Mouse (Mus musculus) induced T-regulatory cell, adult 2 months (primary cell): Measurements from ENCODE around the gene Slc5a3.
"Not testable (repeated sequence)": the region's sequence is repeated elsewhere in the genome, so short reads cannot be mapped to it uniquely, and the experiment has no call there.

Experiments
- DNase-seq: peaks from one replicate; pipeline ENCODE4 v3.0.0-alpha.2; 2012; ENCODE audit warnings: low read depth

Slc5a3 gene

DNA sequence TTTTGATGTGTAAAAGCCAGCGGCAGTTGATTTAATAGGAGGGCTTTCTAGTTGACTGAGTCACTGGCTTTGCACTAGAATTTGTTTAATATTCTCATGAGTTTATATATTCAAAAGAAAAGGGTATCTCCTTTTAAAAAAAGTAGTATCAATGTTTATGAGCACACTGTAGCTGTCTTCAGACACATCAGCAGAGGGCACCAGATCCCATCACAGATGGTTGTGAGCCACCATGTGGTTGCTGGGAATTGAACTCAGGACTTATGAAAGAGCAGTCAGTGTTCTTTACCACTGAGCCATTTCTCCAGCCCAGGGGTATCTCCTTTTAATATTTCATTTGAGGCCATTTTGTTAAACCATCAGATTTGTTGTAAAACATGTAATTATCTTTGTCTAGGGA is 4.7 kb downstream of the Slc5a3 start:
- DNase-seq = no peak

DNA sequence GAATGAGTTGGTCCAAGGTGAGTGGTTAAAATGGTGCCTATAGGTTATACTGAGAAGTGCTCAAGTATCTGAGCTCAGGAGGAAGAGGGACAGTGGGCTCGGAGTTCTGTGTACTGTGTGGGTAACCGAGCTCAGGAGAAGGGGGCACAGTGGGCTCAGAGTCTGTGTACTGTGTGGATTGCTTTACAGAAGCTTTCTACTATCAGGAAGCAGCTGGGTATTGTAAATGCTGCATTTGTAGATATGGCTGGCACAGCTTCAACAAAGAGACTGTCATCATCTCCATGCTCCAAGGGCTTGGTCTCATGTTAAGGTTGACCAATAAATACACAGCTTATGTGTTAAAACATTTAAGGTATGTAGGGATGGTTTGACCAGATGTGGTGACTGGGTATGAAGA is 6.7 kb downstream of the Slc5a3 start:
- DNase-seq = no peak

DNA sequence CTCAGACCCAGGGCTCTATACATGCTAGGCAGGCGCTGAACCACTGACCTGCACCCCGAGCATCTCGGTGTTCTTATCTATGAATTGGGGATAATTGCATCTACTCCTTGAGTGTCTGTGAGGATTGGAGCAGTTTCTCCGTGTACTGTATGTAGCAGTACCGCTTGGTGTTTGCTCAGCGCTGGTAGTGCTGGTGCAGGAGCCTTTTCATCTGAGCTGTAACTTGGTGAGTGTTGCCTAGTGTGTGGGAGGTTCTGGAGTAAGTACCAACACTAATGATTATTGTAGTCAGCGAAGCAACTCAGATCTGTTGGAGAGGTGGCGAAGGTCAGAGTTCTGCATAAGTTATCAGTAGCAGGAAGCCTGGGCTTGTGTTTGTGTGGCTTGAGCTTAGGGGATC is 12.2 kb downstream of the Slc5a3 start:
- DNase-seq = no peak

DNA sequence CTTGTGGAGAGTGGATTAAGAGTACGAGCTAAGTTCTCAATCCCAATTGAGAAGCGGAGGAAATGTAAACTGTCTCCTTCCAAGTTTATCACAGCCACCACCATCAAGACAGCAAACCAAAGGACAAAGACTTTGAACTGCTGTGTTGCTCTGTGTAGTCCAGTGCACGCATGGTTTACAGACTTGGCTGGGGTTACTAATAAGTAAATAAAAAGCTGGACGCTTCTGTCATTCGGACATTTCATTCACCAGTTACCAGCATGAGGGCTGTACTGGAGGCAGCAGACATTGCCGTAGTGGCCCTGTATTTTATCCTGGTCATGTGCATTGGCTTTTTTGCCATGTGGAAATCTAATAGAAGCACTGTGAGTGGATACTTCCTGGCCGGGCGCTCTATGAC is 18.7 kb downstream of the Slc5a3 start:
- no peak for DNase-seq

DNA sequence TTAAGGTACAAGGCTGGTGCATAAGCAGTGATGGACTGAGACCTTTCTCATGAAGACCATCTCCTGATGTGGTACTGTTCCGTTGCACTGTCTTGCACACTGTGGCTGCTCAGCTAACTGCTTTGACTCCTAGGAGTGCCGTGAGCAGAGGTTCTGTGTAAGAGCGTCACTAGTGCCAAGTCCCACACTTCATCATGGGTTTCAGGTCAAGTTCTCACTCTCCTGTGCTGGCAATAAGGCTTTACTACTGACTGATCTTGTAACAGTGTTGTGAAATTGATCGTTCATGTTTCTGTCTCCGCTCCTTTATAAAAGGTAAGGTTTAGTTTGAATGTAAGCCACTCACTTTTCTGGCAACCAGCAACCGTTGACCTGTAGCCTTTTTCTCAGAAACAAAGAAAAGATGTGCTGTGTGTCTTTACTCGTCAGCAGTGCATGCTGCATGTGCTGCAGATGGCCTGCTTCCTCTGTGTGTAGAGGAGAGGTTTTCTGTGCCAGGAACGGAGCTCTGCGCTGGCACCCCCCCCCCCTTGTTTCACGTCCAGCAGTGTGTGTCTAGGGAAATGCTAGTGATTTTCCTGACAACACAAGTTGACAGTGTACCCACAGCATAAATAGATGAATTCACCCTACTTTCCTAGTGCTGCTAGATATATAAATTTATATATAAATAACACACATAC is 25.8 kb downstream of the Slc5a3 start:
- no peak for DNase-seq

DNA sequence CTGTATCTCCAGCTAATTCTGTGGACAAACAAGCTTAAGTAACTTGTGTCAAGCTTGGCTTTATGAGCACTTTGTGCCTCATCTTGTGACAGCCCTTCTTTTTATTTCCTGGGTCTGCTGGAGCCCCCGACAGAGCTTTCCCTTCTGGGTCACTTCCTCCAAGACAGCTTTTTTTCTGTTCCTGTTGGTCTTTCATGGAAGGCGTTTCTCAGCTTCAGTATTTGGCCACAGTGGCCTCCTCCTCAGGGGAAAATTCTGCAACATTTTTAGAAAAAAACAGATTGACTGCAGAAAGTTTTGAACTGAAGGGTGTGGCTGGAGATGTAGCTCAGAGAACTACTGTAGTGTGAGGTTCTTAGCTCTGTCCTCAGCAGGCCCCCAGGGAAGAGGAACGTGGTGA is 31.1 kb downstream of the Slc5a3 start:
- no peak for DNase-seq

DNA sequence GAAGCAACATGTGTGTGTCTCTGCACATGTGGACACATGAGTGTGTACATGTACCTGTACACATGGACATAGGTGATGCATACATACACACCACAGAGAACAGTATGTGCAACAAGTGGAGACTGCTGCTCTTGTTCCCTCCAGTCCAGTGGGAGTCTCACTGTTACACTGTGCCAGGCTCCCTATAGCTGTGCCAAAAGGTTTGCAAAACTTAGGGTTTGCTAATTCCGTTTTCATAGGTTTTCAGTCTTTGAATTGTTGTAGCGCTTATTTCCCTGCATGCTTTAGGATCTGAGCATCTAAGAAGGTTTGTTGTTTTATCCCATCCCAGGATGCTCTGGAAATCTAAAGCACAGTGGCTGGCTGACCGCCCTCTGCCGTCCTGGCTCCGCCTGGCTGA is 33.8 kb downstream of the Slc5a3 start:
- DNase-seq = no peak

DNA sequence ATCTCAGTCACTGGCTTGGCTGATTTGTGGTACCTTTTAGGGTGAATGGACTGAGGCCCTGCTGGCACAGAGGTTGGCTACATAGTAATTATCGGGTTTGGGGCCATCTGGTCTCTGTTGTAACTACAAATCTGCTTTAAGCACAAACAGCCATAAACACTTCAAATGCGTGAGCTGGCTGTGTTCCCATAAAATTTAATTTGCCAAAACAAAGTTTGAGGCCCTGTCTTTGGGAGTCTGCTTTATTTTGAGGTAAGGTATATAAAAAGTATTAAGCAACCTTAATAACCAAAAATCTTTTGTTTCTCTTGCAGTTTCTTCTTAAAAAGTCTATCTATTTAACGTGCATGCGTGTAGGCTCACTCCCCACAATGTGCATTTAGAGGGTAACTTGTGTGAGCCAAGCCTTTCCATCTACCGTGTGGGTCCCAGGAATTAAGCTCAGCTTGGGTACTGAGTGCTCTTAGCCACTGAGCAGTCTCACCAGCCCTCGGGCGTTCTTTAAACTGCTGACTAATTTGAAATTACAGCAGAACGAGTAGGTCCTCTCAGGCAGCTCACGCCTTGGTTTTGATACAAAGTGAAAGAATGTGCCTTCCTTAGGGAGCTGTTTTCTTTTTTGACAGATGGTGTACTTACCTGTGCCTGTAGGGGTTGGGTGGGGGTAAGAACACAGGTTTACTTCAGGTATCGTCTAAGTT is 40.4 kb downstream of the Slc5a3 start:
- DNase-seq = no peak

DNA sequence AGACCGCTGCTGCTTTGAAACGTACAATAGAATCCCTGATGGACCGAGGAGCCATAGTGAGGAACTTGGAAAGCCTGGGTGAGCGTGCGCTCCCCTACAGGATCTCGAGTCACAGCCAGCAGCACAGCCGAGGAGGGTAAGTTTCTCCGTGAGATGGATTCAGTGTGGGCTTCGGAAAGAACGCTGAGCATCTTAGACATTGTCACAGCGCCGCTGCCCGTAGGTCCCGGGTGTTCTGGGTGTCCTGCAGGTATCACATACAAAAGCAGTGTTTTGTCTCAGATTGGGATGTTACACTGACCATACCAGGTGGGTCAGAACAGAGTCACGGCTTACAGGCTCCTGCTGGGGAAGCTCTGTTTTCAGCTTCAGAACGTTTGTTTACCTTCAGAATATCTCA is 41.5 kb downstream of the Slc5a3 start:
- no peak for DNase-seq

DNA sequence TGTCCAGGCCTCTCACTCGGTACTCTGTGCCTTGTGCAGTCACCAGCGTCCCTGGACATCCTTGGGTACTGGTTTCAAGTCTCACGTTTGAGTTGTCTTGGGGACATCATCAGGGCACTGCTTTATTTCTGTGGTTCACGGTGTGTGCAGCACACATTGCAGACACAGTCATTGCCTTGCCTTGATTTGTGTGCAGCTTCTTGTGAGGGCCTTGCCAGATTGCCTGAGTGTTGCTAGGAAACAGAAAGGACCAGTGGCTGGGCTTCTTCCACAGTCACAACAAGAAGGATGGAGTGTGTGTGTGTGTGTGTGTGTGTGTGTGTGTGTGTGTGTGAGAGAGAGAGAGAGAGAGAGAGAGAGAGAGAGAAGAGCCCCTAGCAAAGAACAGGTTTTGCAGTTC is 42.0 kb downstream of the Slc5a3 start:
- no peak for DNase-seq

DNA sequence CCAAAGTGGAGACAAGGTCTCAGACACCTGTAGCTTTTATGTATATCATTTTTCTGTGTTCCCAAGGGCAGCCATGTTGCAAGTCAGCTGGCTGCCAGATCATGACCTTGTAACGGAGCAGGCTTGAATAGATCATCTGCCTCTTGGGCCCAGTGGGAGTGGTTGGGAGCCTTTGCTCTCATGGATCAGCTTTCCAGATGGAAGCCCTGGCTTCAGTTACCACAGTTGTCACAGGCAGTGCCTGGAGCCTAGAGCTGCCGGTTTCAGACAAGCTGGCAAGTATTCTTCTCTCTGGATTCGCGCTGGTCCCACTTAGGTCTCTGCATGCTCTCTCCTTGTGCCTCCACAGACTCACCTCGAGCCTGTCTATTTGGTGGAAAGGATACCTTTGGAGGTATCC is 44.0 kb downstream of the Slc5a3 start:
- DNase-seq = no peak

DNA sequence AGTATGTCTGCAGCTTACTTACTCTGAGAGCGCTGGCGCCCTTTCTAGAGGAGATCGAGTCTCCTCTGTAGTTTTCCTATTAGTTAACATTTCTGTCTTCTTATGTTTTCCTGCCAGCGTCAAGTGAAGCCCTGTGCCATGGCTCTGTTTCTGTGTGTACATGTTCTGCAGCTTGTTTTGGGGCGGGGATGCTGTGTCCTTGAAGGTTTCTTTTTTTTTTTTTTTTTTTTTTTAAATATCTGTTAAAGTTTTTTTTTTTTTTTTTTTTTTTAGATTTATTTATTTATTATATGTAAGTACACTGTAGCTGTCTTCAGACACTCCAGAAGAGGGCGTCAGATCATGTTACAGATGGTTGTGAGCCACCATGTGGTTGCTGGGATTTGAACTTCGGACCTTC is 44.8 kb downstream of the Slc5a3 start:
- not testable (repeated sequence) for DNase-seq

DNA sequence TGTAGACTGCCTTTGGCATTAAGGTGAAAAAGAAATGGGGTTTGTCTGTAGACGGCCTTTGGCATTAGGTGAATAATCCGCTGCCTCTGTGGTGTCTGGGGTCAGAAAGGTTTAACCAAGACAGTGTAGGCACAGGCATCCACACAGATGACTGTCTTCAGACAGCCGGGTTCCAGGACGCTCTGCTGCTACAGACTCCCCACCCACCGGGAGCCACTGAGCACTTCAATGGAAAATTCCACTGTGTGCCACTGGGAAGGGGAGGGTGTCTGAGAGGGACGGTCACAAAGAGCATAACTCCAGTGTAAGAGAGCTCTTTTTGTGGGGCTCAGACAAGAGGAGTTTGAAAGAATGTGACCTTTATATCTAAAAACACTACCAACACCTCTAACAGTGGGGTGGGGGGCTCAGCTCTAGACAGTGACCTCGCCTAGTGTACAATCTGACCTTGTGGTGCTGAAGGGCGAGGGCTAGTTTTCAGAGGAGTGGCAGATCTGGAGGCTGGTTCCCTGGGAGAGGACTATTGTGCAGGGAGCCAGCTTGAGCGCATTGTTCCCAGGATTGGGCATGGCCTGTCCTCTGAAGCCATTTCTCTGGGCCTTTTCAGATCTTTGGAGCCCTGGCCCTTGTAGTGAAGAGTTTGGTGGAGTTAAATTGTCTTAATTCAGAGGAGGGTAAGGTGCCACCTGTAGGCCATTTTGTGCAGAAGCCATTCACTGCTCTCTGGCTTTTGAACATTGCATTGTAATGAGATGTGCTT is 45.6 kb downstream of the Slc5a3 start:
- DNase-seq = no peak

DNA sequence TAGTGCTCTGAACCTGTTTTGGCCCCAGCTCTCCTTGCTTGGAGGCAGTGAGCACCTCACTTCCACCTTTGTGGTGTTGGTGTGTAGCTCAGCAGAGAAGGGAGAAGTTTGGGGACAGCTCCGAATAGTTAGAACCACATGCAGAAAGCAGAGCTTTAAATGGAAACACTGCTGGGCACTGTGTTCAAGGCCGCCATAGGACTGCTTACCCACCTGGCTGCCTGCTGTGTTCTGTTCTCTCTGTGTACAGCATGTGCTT is 46.1 kb downstream of the Slc5a3 start:
- no peak for DNase-seq

DNA sequence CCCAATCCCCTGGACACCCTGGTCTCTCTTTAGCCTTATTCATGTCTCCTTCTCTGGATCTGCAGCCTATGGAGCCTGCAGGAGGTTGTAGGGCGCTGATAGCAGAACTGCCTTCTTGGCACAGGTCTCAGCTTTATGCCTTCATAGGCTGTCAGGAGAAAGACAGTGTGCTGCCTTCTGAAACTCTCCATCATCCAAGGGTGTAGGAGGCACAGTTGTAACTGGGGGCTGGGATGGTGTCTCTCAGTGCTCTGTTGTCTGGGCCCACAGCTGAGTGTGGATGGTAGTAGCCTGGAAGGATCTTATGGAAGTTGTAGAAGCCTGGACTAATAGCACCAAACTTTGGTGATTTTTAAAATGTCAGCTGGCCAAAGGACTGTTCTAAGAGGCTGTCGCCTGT is 46.8 kb downstream of the Slc5a3 start:
- no peak for DNase-seq

DNA sequence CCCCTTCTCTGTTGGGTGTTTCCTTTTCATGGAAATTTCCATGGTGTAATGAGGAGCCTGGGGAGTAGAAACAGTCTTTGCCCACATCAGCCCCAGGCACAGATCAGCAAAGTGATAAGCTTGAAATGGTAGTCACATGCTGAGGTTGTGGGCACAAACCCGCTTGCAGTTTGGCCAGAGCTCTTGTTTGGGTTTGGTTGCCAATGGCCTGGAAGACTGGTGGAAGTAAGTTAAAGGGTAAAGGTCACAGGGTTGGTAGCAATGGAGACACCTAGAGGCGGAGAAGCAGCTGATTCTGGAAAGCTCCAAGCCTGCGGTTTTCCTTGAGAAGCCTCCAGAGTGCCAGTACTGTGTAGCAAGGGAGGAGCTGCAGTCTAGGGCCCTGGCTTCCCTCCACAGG is 47.5 kb downstream of the Slc5a3 start:
- no peak for DNase-seq

DNA sequence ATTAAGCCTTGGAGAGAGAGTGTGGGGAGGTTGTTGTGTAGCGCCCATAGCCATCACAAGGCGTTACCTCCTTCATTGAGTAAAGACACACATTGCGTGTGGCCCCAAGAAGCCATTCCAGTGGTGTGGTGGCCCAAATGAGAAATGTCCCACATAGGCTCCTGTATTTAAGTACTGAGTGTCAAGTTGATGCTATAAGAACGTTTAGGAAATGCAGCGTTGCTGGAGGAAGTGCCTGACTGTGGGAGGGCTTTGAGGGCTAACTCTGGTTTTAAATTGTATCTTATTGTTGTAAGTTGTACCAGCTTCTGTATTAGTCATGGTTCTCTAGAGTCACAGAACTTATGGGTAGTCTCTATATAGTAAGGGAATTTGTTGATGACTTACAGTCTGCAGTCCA is 49.2 kb downstream of the Slc5a3 start:
- DNase-seq = no peak

DNA sequence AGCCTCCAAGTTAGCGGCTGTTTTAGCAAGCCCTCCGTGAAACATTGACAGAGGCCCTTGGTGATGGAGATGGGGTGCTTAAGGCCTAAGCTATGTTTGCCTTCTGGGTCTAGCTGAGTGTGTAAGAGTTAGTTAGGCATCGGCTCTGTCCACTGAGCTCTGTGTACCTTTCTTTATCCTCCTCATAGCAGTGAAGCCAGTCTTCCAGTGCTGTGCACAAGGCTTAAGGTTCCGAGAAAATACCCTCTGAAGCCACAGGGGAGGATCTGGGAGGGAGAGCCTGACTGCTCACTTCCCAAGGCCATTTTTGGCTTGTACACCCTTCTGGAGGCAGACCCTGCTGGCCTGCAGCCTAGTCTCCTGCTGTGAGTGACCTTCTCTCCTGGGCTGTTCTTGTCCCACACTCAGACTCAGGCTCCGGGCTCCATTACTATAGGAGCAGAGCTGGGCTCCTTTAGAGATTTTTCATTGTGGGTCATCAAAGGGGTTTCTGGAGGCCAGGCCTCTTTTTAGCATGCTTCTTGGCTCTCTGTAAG is 56.7 kb downstream of the Slc5a3 start:
- no peak for DNase-seq

DNA sequence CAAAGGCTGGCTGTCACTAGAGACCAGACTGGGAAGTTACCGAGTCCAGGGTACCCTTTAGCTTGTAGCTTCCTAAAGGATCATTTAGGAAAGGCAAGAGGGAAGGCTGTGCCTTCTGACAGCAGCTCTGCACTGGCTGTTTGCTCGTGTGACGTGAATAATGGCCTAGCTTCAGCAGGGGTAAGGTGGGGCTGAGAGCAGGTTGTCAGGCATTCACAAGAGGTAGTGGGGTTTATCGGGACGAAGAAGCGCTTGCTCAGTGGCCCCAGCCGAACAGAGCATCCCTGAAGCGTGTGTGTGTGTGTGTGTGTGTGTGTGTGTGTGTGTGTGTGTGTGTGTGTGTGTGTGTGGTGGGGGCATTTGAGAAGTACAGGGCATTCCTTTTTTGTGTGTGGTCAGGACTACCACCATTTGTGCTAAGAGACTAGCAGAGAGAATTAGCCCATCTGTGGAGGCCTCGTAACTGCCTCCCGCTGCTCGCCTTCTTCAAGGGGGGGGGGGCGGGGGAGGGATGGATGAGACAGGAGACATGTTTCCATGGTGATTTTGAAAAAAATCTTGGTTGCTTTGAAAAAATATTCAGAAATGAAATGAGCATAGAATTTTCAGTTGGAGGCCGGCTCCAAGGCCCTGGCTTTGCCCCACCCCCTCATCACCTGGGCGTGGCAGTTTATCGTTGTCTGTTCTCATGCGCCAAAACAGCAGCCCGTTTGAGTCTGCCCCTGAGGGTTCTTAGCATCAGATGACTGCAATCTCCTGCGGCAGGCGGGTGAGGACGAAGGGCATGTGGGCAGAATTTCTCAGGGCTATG is 57.7 kb downstream of the Slc5a3 start:
- DNase-seq = no peak

DNA sequence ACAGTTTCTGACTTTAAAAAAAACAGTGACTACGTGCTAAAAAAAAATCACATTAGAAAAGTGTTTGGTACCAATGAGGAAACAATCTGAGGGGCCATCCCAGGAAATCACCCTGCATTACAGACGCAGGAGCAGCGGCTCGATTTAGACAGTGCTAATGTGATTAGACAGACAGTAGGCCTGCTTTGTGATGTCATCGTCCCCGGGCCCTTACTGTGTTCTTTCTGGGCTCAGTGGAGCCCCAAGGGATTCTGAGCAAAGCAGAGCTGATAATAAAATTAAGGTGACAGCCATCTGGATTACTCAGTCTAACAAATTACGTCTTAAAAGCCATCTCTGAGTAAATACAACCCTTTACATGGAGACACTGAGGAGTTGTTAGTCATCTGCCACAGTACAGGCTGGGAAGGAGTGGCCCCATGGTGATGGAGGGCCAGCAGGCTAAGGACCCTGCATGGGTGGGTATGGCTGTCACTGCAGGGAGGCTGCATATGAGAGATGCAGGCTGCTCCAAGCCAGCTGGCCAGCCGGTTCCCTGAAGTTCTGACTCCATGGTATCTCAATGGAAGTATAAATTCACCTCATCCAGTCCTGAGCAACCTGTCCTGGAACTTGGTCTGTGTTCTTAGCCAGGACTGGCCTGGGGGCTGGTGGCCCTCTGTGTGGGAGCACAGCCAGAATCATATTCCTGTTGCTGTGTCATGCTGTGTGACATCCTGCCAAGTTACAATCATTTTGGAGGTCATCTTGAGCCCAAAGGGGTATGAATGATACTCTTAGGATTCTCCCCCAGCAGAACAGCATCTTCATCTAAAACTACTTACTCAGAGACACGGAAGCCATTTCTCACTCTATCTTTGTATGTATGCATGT is 59.5 kb downstream of the Slc5a3 start:
- DNase-seq = no peak

DNA sequence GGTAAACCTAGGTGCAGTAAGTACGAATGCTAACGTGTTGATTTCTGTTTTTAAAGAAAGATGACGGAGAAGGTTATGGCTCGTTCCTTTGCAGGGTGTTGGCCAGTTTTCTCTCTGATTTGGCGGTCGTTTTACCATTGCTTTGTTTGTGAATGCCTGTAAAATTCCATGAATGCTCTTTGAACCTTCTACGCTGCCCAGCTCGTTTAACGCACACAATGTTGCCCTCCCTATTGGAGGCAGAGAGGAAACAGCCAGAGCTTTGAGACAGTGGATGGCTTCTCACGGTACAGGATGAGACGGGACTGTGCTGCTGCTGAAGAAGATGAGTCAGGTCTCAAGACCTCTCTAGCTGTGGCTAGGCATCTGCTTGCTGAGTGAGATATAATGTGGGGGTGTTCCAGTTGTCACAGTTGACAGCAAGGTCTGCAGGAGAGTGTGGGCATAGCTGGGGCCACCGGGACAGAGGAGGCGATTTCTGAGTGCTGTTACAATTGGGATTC is 60.9 kb downstream of the Slc5a3 start:
- no peak for DNase-seq
